Mouse (Mus musculus) lung, adult 2 months (tissue): ENCODE measurements at regions not wholly inside any gene's neighbourhood (a gene's known extent, or its start where the extent isn't known, plus 50 kb on each side); places are given as distances from the start of the nearest gene placed in this dataset.

Source experiments
- CTCF ChIP-seq: fragments of 200-500 bp; IDR thresholded peaks from 2 replicates; pipeline ENCODE4 v1.5.1; 2011; ENCODE audit warnings: mild to moderate bottlenecking, low read length, control low read depth; ENCODE audit not compliant: insufficient read depth
- POLR2A ChIP-seq: fragments of 200-500 bp; IDR thresholded peaks from 2 replicates; pipeline ENCODE4 v1.6.1; 2011; ENCODE audit warnings: low read depth, mild to moderate bottlenecking, control low read depth, low read length, borderline replicate concordance; ENCODE audit errors: extremely low read depth

- no peak for TF ChIP-seq POLR2A
- TF ChIP-seq CTCF, result no peak
Measured at GRCm38 (mm10) chr15:31965542-31965941, 211.5 kb upstream of the Tas2r119 start.
